Mouse (Mus musculus) megakaryocyte, adult 5-6 weeks (primary cell): ENCODE measurements around the gene Eif4g3. TPM values are rescaled to one million over a fixed set of nuclear protein-coding genes. Genes with fewer than 3 reads are reported as not detected.
A peak's percentile ranks its signal among the peaks of the same experiment; 100 is the strongest.
"Not testable (repeated sequence)": the region's sequence is repeated elsewhere in the genome, so short reads cannot be mapped to it uniquely, and the experiment has no call there.

Experiments
- ATAC-seq: 2 replicates; pipeline ENCODE4 v1.8.0; 2016; ENCODE audit warnings: mild to moderate bottlenecking, inconsistent platforms; ENCODE audit not compliant: poor library complexity, severe bottlenecking
- total RNA-seq, 2 experiments: library from RNA; stranded (forward) in 1 of 2; stranded (reverse) in 1 of 2; fragments of 153-499, 151-499 nt in 1 of 2; fragments of 221-1000, 200-1000 nt in 1 of 2; gene quantifications; 2 replicates each; pipeline versions ENCODE4 v1.2.3 to v1.2.4; 2015 to 2017

Gene Eif4g3
- 65.6 and 77.6 TPM in 2 replicates for total RNA-seq (2015)
- total RNA-seq (2017): 47.6 and 64.3 TPM in 2 replicates

GRCm38 (mm10) chr4:137992890-137993289 is at the start of gene Eif4g3:
Gene Eif4g3 (plus strand): TSS chr4:137993022.
- ATAC-seq: peak; percentile 63

GRCm38 (mm10) chr4:137943540-137943939 is 49.3 kb upstream of the Eif4g3 start:
- no peak for ATAC-seq

DNA sequence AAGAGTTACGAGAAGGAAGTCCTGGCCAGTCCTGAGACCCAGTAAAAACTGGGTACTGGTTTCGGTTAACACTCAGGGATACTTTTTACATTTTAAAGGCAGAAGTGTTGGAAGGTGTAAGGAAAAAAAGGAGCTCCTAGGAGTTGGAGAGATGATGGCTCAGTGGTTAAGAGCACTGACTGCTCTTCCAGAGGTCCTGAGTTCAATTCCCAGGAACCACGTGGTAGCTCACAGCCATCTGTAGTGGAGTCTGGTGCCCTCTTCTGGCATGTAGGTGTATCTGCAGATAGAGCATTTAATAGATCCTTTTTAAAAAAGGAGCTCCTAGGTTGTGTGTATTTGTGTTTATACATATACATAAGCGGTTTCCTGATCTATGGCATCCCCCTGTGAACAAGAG is 47.4 kb upstream of the Eif4g3 start:
- no peak for ATAC-seq

- no peak for ATAC-seq
Observed at GRCm38 (mm10) chr4:137946419-137946818, 46.4 kb upstream of the Eif4g3 start.

DNA sequence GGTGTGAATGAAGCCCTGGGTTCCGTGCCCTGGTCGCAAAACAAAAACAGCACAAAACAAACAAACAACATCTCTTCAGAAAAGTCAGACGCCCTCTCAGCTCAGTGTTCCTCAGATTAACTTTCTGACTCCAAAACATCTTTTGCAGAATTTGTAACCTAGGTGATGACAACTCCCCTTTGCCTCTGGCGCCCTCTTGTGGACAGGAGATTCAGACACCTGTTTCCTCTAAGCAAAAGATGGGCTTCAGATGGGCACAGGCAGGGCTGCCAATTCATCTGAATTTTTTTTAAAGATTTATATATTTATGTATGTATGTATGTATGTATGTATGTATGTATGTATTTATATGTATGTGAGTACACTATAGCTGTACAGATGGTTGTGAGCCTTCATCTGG is 40.0 kb upstream of the Eif4g3 start:
- peak; percentile 60 for ATAC-seq

DNA sequence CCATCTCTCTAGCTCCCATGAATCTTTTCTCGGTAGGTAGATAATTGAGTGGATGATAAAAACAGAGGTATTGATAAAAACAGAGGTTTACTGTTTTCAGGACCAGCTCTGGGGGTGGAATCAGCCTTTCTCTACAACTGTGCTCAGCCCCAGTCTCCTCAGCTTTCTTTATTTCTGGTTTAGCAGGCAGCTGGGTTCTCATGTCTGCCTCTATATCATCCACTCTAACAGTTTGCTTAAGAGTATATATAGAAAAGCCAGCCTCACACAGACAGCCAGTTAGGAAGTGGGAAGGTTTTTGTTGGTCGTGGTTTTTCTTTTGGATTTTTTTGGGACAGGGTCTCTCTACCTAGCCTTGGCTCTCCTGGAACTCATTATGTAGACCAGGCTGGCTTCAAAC is 38.6 kb upstream of the Eif4g3 start:
- ATAC-seq: no peak

- peak; percentile 35; the same call in 1 of the 2 replicates for ATAC-seq
Observed at GRCm38 (mm10) chr4:137954926-137955396, 37.9 kb upstream of the Eif4g3 start.

DNA sequence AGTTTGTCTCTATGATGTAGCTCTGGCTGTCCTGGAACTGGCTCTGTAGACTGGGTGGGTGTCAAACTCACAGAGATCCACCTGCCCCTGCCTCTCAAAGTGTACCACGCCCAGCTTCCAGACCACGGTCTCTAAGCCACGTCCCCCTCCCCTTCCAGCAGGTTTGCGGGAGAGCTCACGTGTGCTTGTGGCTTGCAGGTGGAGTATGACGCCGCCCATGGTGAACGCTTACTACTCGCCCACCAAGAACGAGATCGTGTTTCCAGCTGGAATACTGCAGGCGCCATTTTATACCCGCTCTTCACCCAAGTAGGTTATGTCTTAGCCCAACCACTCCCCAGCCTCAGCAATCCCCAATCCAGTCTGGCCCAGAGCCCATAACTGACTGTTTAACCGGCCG is 36.6 kb upstream of the Eif4g3 start:
- ATAC-seq: no peak

- no peak for ATAC-seq
Observed at GRCm38 (mm10) chr4:137959889-137960665, 32.7 kb upstream of the Eif4g3 start.

DNA sequence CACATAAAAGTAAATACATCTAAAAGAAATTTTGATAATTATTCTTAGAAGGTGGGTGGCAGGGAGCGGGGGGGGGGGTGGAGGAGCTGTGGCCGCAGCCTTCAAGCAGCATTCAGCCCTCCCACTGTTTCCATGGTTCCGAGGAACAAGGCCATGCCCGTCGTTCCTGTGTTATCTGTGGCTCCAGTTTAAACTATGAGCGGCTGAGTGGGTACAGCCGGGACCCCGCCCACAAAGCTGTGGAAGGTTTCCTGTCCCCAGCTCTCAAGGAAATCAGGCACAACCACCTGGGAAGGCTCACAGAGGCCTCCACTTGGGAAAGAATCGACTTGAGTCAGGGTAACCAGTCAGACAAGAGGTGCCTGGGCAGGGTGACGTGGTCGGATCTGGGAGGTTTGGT is 32.1 kb upstream of the Eif4g3 start:
- ATAC-seq: no peak

- no peak for ATAC-seq
Observed at GRCm38 (mm10) chr4:137962643-137963350, 30.0 kb upstream of the Eif4g3 start.

DNA sequence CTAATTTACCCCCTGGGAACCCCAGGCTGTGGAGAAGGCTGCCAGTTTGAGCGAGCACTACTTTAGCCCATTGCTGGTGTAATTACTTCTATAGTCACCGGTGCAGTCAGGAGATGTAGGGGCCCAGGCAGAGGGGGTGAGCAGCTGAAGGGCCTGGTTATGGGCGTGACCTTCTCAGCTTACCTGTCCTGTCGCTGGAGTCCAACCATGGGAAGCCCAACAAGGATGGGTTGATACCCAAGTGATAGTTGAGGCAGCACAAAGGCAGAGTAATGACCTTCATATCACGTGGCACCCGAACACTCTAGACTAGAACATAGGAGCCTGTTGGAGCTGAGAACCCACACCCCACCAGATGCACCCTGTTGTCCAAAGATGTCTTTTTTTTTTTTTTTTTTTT is 29.4 kb upstream of the Eif4g3 start:
- no peak for ATAC-seq

DNA sequence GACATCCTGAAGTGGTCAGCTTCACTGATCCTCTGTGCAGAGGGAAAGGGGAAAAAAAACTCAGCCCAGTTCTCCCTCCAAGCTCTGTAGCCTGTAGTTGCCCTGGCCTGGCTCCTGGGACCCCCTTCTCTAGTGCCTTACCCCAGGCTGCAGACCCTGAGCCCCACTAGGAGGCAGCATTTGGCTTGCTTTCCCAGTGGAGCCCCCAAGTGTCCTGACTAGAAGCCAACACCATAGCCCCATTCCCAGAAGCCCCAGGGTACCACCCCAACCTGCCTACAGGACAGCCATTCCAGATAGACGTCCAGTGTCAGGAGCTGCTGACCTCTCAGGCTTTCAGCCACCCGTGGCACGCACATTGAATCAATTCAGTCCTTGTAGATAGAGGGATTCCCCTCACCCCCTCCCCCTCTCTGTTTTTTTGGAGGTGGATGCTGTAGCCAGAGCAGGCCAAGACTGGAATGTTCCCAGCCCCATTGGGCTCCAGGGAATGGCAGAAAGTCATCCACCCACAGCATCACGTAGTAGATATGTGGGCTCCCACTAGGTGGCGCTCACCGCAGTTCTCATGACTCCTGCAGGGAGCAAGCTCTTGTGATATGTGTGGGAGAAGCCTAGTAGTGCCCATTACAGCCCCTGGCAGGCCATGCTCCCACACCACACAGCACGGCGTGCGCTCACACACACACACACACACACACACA is 28.8 kb upstream of the Eif4g3 start:
- ATAC-seq: peak; percentile 67

GRCm38 (mm10) chr4:137964585-137964930 is 28.3 kb upstream of the Eif4g3 start:
- no peak for ATAC-seq

DNA sequence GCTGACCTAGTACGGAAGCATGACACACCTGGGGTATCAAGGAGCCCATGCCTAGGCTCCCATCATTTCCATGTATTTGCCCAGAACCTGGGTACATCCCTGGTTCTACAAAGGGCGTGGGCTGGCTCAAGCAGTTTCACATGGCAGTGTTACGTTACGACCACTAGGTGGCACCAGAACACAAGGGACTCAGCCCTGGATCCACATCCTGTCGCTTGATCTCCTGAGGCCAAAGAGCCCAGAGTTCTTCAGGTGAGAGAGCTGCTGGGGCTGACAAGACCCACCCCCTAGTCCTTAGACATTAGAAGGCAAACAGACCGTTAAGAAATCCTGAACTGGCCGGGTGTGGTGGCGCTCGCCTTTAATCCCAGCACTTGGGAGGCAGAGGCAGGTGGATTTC is 24.6 kb upstream of the Eif4g3 start:
- peak; percentile 97 for ATAC-seq

DNA sequence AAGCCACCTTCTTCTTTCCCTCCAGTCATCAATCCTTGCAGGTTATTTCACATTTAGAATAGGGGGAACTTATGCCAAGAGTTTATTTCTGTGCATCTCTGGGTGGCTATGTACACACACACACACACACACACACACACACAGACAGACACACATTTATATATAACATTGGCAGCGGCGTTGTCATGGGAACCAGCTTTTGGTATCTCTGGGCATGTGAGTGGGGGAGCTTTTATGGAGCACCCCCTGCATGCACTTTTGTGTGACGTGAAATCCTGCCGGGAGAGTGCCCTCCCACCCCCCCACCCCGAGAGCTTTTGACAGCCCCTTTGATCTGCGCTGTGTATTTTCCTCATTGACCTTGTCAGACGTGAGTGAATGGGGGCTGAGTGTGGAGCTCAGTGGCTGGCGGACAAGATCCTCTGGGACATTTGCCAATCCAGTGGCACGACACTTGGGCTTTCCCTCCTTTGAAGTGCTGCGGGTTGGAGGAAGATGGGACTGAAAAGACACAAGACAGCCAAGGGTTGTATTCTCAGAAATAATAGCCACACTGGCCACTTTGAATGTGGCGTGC is 22.1 kb upstream of the Eif4g3 start:
- not testable (repeated sequence) for ATAC-seq

DNA sequence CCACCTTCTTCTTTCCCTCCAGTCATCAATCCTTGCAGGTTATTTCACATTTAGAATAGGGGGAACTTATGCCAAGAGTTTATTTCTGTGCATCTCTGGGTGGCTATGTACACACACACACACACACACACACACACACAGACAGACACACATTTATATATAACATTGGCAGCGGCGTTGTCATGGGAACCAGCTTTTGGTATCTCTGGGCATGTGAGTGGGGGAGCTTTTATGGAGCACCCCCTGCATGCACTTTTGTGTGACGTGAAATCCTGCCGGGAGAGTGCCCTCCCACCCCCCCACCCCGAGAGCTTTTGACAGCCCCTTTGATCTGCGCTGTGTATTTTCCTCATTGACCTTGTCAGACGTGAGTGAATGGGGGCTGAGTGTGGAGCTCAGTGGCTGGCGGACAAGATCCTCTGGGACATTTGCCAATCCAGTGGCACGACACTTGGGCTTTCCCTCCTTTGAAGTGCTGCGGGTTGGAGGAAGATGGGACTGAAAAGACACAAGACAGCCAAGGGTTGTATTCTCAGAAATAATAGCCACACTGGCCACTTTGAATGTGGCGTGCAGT is 17.9 kb upstream of the Eif4g3 start:
- not testable (repeated sequence) for ATAC-seq

DNA sequence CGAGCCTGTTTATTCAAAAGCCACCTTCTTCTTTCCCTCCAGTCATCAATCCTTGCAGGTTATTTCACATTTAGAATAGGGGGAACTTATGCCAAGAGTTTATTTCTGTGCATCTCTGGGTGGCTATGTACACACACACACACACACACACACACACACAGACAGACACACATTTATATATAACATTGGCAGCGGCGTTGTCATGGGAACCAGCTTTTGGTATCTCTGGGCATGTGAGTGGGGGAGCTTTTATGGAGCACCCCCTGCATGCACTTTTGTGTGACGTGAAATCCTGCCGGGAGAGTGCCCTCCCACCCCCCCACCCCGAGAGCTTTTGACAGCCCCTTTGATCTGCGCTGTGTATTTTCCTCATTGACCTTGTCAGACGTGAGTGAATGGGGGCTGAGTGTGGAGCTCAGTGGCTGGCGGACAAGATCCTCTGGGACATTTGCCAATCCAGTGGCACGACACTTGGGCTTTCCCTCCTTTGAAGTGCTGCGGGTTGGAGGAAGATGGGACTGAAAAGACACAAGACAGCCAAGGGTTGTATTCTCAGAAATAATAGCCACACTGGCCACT is 13.7 kb upstream of the Eif4g3 start:
- ATAC-seq: not testable (repeated sequence)

GRCm38 (mm10) chr4:137982869-137983268 is 10.0 kb upstream of the Eif4g3 start:
- ATAC-seq: no peak

- no peak for ATAC-seq
Observed at GRCm38 (mm10) chr4:137984212-137984611, 8.6 kb upstream of the Eif4g3 start.
